Mouse (Mus musculus): ENCODE measurements at regions not wholly inside any gene's neighbourhood (a gene's known extent, or its start where the extent isn't known, plus 50 kb on each side); places are given as distances from the start of the nearest gene placed in this dataset.

- H3K36me3 ChIP-seq (ENCODE audit: control insufficient read depth in 1 of 2, insufficient read depth in 2 of 2, low read length in 2 of 2) = no peaks in the 10 kb centered on the region
Measured at GRCm38 (mm10) chr13:111104567-111105219, 150.1 kb upstream of the Actbl2 start.

DNA sequence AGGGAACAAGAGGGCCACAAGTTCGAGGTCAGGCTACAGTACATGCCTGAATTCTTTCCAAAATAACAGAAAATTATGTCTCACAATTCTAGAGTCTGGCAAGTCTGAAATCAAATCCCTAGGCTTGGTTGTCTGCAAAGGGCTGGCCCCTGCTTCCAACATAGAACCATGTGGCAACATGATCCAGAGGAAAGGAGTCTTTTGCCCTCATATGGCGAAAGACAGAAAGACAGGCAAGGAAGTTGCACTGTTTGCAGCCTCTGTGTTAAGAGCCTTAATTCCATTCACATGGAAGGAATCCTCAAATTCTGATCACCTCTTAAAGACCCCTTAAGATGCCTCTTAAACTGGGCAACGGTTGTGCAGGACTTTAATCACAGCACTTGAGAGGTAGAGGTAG lies 123.7 kb upstream of the Actbl2 start:
- no peaks in the 10 kb centered on the region for H3K27me3 ChIP-seq (ENCODE audit: control insufficient read depth in 1 of 2, insufficient read depth in 2 of 2, low read length in 2 of 2)
- TF ChIP-seq ZKSCAN1 (IDR thresholded peaks at IDR 0.05; ENCODE audit: low read depth, low read length) = no peak
- no peak for TF ChIP-seq NELFE (IDR thresholded peaks at IDR 0.05; ENCODE audit: low read depth, low read length)
- no peak for TF ChIP-seq MYC (IDR thresholded peaks at IDR 0.05; ENCODE audit: low read depth, low read length)
- TF ChIP-seq USF1 (IDR thresholded peaks at IDR 0.05; ENCODE audit: low read depth, low read length) = no peak
- no peak for TF ChIP-seq JUND (IDR thresholded peaks at IDR 0.05; ENCODE audit: low read depth, low read length)
- no peak for TF ChIP-seq MAX (IDR thresholded peaks at IDR 0.05; ENCODE audit: low read length)
- TF ChIP-seq BHLHE40 (IDR thresholded peaks at IDR 0.05; ENCODE audit: borderline replicate concordance, low read depth, low read length) = no peak
- TF ChIP-seq ZNF384 (IDR thresholded peaks at IDR 0.05; ENCODE audit: low read depth, low read length) = no peak
- TF ChIP-seq UBTF (IDR thresholded peaks at IDR 0.05; ENCODE audit: borderline replicate concordance, insufficient read depth, low read depth, low read length) = no peak
- no peak for TF ChIP-seq ZMIZ1 (IDR thresholded peaks at IDR 0.05; ENCODE audit: low read depth, low read length)
- TF ChIP-seq POLR2AphosphoS5 (IDR thresholded peaks at IDR 0.05; ENCODE audit: borderline replicate concordance, low read depth, low read length) = no peak
- TF ChIP-seq TBP (IDR thresholded peaks at IDR 0.05; ENCODE audit: low read depth, low read length) = no peak
- no peak for TF ChIP-seq CHD1 (IDR thresholded peaks at IDR 0.05; ENCODE audit: low read depth, low read length)
- no peak overlapping the region for H3K27ac ChIP-seq (ENCODE audit: control insufficient read depth, low read depth, low read length)
- H3K79me2 ChIP-seq (ENCODE audit: control insufficient read depth, insufficient read depth, low read length, poor library complexity) = no peaks in the 10 kb centered on the region
- no peaks in the 10 kb centered on the region for H3K36me3 ChIP-seq (ENCODE audit: control insufficient read depth in 1 of 2, insufficient read depth in 2 of 2, low read length in 2 of 2)
- H3K9me3 ChIP-seq (replicated peaks; ENCODE audit: insufficient read depth, low read length) = no peaks in the 10 kb centered on the region
- no peak overlapping the region for H3K9ac ChIP-seq (ENCODE audit: control insufficient read depth, low read depth, low read length, poor library complexity, severe bottlenecking)
- no peaks in the 10 kb centered on the region for H3K4me1 ChIP-seq (ENCODE audit: control insufficient read depth in 1 of 2, insufficient read depth in 2 of 2, low read length in 2 of 2)
- no peak for DNase-seq (ENCODE audit: low read depth, low spot score)
- no peak overlapping the region for H3K4me3 ChIP-seq (ENCODE audit: control insufficient read depth in 1 of 2, insufficient read depth in 1 of 2, low read depth in 2 of 2, low read length in 2 of 2)

More at GRCm38 (mm10) chr13:111104567-111105219, 150.1 kb upstream of the Actbl2 start:
- Histone ChIP-seq H3K4me3 (ENCODE audit: control insufficient read depth in 1 of 2, insufficient read depth in 1 of 2, low read depth in 2 of 2, low read length in 2 of 2) (no peak overlapping the region), H3K4me1 (ENCODE audit: control insufficient read depth in 1 of 2, insufficient read depth in 2 of 2, low read length in 2 of 2) (no peaks in the 10 kb centered on the region), H3K9me3 (replicated peaks; ENCODE audit: insufficient read depth, low read length) (no peaks in the 10 kb centered on the region), H3K9ac (ENCODE audit: control insufficient read depth, low read depth, low read length, poor library complexity, severe bottlenecking) (no peak overlapping the region), H3K27me3 (ENCODE audit: control insufficient read depth in 1 of 2, insufficient read depth in 2 of 2, low read length in 2 of 2) (no peaks in the 10 kb centered on the region), H3K27ac (ENCODE audit: control insufficient read depth, low read depth, low read length) (no peak overlapping the region), H3K79me2 (ENCODE audit: control insufficient read depth, insufficient read depth, low read length, poor library complexity) (no peaks in the 10 kb centered on the region)
- no peak for DNase-seq (ENCODE audit: low read depth, low spot score)
- no peak for TF ChIP-seq GABPA (IDR thresholded peaks at IDR 0.05; ENCODE audit: low read depth, low read length)
- no peak for TF ChIP-seq ELF1 (IDR thresholded peaks at IDR 0.05; ENCODE audit: low read depth, low read length)
- no peak for TF ChIP-seq TAL1 (IDR thresholded peaks at IDR 0.05; ENCODE audit: low read length)
- TF ChIP-seq EP300 (IDR thresholded peaks at IDR 0.05; ENCODE audit: low read depth in 1 of 2, low read length in 2 of 2) = no peak
